Mouse (Mus musculus) ES-E14 (cell line): ENCODE measurements around the gene Pcbp1. TPM values are rescaled to one million over a fixed set of nuclear protein-coding genes. Genes with fewer than 3 reads are reported as not detected.
A peak's percentile ranks its signal among the peaks of the same experiment; 100 is the strongest.

Source experiments
- DNase-seq: peaks from one replicate; pipeline ENCODE4 v3.0.0-alpha.2; 2013; ENCODE audit warnings: low read depth, low spot score
- H3K27ac ChIP-seq: 2 replicates; pipeline ENCODE4 v1.5.1; 2012; ENCODE audit warnings: low read depth, mild to moderate bottlenecking, low read length, moderate library complexity, mixed read lengths; ENCODE audit not compliant: poor library complexity, insufficient read depth, severe bottlenecking
- H3K36me3 ChIP-seq: 2 replicates; pipeline ENCODE4 v1.6.1; 2012; ENCODE audit warnings: mild to moderate bottlenecking, low read length, moderate library complexity, mixed read lengths; ENCODE audit not compliant: control insufficient read depth, poor library complexity, insufficient read depth, severe bottlenecking
- H3K4me1 ChIP-seq, 2 experiments: fragments of 150-350 bp in 1 of 2; sonication (generic) in 1 of 2; 2 replicates each; pipeline ENCODE4 v1.6.1; 2012; ENCODE audit warnings: low read length in 2 of 2, mild to moderate bottlenecking in 1 of 2, mixed read lengths in 1 of 2; ENCODE audit not compliant: control insufficient read depth in 2 of 2, insufficient read depth in 2 of 2, poor library complexity in 1 of 2
- H3K4me3 ChIP-seq, 2 experiments: fragments of 150-350 bp in 1 of 2; sonication (generic) in 1 of 2; 2 replicates each; pipeline ENCODE4 v1.5.1; 2012; ENCODE audit warnings: low read length in 2 of 2, low read depth in 1 of 2, mild to moderate bottlenecking in 1 of 2, mixed read lengths in 1 of 2; ENCODE audit not compliant: insufficient read depth in 1 of 2, poor library complexity in 1 of 2, severe bottlenecking in 1 of 2
- H3K9ac ChIP-seq: 2 replicates; pipeline ENCODE4 v1.6.1; 2012; ENCODE audit warnings: low read depth, mild to moderate bottlenecking, low read length, mixed read lengths; ENCODE audit not compliant: poor library complexity, insufficient read depth, severe bottlenecking
- H3K9me3 ChIP-seq: fragments of 150-350 bp; sonication (generic); 2 replicates; pipeline ENCODE4 v1.6.1; 2012; ENCODE audit warnings: low read depth, mild to moderate bottlenecking, low read length; ENCODE audit not compliant: control insufficient read depth, insufficient read depth
- CHD2 ChIP-seq: IDR thresholded peaks from 2 replicates; pipeline ENCODE4 v1.6.1; 2014; ENCODE audit warnings: mild to moderate bottlenecking, low read depth, low read length, inconsistent platforms
- HCFC1 ChIP-seq: IDR thresholded peaks from 2 replicates; pipeline ENCODE4 v1.6.1; 2012; ENCODE audit warnings: low read length, inconsistent platforms, borderline replicate concordance; ENCODE audit not compliant: insufficient read depth
- MAFK ChIP-seq: IDR thresholded peaks from 2 replicates; pipeline ENCODE4 v1.6.1; 2014; ENCODE audit warnings: mild to moderate bottlenecking, low read depth, low read length, inconsistent platforms; ENCODE audit not compliant: insufficient read depth
- ZC3H11A ChIP-seq: IDR thresholded peaks from 2 replicates; pipeline ENCODE4 v1.6.1; 2012; ENCODE audit warnings: low read depth, mild to moderate bottlenecking, inconsistent platforms, low read length, borderline replicate concordance
- ZNF384 ChIP-seq: IDR thresholded peaks from 2 replicates; pipeline ENCODE4 v1.6.1; 2012; ENCODE audit warnings: low read depth, low read length, inconsistent platforms
- in situ Hi-C, 2 experiments: fragments of 600-800 bp; cut with MboI; formaldehyde crosslinking; loops; one replicate each; pipeline ENCODE4 v1.15.1; 2025; ENCODE audit warnings: low sequenced_read_pairs in 2 of 2, inconsistent platforms in 1 of 2; ENCODE audit not compliant: unreplicated experiment in 2 of 2
- total RNA-seq: library from RNA; depleted of rRNA; stranded (reverse); fragments of 300-350 nt; gene quantifications from 2 replicates; pipeline ENCODE4 v1.2.3, GENCODE M21; 2012

The Pcbp1 gene
- total RNA-seq, 1 experiment = 102 TPM

DNA sequence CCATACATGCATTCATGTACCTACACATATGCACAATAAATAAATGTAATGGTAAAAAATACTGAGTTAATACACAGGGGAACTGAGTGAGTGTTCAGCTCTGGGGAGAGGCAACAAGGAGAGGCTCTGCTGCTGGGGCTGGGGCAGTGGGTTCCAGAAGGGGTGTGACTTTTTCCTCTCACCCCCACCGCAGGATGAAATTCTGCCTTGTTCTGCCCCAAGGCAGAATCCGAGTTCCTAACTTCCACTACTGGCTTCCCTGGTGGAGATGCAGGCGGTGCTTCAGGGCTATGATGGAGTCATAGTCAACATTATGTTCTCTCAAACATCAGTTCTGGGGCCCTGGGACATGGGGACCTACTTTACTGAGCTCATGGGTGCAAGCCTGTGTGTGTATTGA, 19.8 kb downstream of the Pcbp1 start:
- H3K27ac ChIP-seq = peak overlapping the region; percentile 74; the same call in 1 of the 2 replicates
- no peak for DNase-seq
- H3K9me3 ChIP-seq = no peaks in the 10 kb centered on the region
- H3K36me3 ChIP-seq = no peaks in the 10 kb centered on the region
- H3K4me1 ChIP-seq = peaks cover 4 to 9% of the 10 kb centered on the region in 2 experiments; a peak in 3 of 4 replicates
- peak overlapping the region; percentile 29; the same call in 1 of the 2 replicates for H3K9ac ChIP-seq
- TF ChIP-seq ZC3H11A (no peak), HCFC1 (no peak), ZNF384 (no peak), MAFK (no peak), CHD2 (no peak)
- in situ Hi-C loops = no loop called here
- H3K4me3 ChIP-seq = peak overlapping the region in 1 of 2 experiments; percentile 15; a peak in 1 of 4 replicates

- TF ChIP-seq CHD2 (no peak), MAFK (no peak), ZC3H11A (no peak), ZNF384 (no peak), HCFC1 (no peak)
- peak overlapping the region; percentile 74 for H3K27ac ChIP-seq
- peak overlapping the region in 1 of 2 experiments; percentile 7; a peak in 1 of 4 replicates for H3K4me3 ChIP-seq
- H3K9me3 ChIP-seq = no peaks in the 10 kb centered on the region
- in situ Hi-C loops = no loop called here
- DNase-seq = no peak
- H3K4me1 ChIP-seq = peaks cover 4 to 9% of the 10 kb centered on the region in 2 experiments; a peak in 3 of 4 replicates
- no peaks in the 10 kb centered on the region for H3K36me3 ChIP-seq
- H3K9ac ChIP-seq = peak overlapping the region; percentile 47; the same call in 1 of the 2 replicates
Measured at GRCm38 (mm10) chr6:86505671-86506070, 20.4 kb downstream of the Pcbp1 start.

DNA sequence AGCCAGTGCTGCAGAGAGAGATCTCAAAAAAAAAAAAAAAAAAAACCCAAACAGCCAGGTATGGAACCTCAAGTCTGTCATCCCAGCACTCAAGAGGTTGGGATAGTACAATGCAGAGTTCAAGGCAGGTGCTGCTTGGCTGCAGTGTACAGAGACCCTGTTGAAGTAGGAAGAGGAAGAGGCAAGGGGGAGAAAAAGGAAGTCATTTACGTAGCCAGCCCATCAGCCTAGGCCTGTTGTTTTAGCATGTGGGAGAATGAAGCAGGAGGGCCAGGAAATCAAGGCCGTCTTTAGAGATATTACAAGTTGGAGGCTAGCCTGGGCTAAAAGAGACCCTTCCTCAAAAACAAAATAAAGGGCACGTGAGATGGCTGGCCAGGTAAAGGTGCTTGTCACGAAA, 22.6 kb downstream of the Pcbp1 start:
- Histone ChIP-seq H3K4me1 (peaks cover 9 to 17% of the 10 kb centered on the region in 2 experiments; a peak in 3 of 4 replicates), H3K27ac (no peak overlapping the region), H3K9ac (no peak overlapping the region), H3K36me3 (no peaks in the 10 kb centered on the region), H3K9me3 (no peaks in the 10 kb centered on the region), H3K4me3 (no peak overlapping the region)
- no peak for DNase-seq
- in situ Hi-C loops = no loop called here
- TF ChIP-seq CHD2 = no peak
- no peak for TF ChIP-seq HCFC1
- TF ChIP-seq ZNF384 = no peak
- no peak for TF ChIP-seq MAFK
- no peak for TF ChIP-seq ZC3H11A

DNA sequence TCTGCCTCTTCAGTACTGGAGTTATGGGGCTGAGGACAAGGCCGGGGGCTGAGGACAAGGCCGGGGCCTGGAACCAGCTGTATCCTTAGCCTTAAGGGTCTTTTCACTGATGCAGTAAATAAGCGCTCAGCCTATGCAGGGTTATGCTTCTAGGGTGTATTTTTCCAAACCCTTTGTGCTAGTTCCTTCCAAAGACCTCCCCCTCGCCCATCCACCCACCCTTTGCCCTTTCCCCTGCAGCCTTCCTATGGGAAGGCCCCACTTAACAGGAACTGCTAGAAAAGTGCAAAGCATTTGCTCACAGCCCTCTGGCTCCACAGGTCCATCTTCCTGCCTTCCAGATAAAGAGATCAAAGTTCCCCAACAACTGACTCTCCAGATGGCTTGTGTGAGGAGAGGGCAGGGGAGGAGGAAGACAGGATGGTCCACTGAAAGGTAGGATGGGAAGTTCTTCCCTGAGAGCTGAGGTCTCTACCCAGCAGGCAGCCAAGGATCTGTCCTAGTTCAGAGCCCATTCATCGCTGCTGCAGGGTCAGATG, 26.5 kb downstream of the Pcbp1 start:
- peak overlapping the region; percentile 32; the same call in 1 of the 2 replicates for H3K27ac ChIP-seq
- H3K4me1 ChIP-seq = peaks cover 9 to 18% of the 10 kb centered on the region in 2 experiments; a peak in 3 of 4 replicates
- H3K9me3 ChIP-seq = no peaks in the 10 kb centered on the region
- in situ Hi-C loops = no loop called here
- H3K4me3 ChIP-seq = peak overlapping the region in 1 of 2 experiments; percentile 6; a peak in 1 of 4 replicates
- no peak for DNase-seq
- H3K9ac ChIP-seq = peak overlapping the region; percentile 9; the same call in 1 of the 2 replicates
- TF ChIP-seq ZC3H11A = no peak
- TF ChIP-seq MAFK = no peak
- TF ChIP-seq CHD2 = no peak
- TF ChIP-seq HCFC1 = no peak
- no peak for TF ChIP-seq ZNF384
- no peaks in the 10 kb centered on the region for H3K36me3 ChIP-seq
